Mouse (Mus musculus) kidney, adult 2 months (tissue): ENCODE measurements around the gene Stk11ip.

Experiments used
- CTCF ChIP-seq: fragments of 200-500 bp; conservative IDR thresholded peaks from 2 replicates; pipeline ENCODE4 v1.5.1; 2011; ENCODE audit warnings: low read depth, mild to moderate bottlenecking, control low read depth, low read length, moderate library complexity, mixed read lengths; ENCODE audit not compliant: insufficient read depth, insufficient read length
- POLR2A ChIP-seq: fragments of 200-500 bp; IDR thresholded peaks from one replicate; pipeline ENCODE4 v1.6.1; 2011; ENCODE audit warnings: low read depth, low read length, control low read depth

- TF ChIP-seq CTCF (no peak), POLR2A (no peak)
Measured at GRCm38 (mm10) chr1:75492579-75493170, 28.7 kb upstream of the Stk11ip start.
